Mouse (Mus musculus) neural tube, embryonic 14.5 days (tissue): ENCODE results near the gene Tubg2. TPM values are rescaled to one million over a fixed set of nuclear protein-coding genes. Genes with fewer than 3 reads are reported as not detected.
A peak's percentile ranks its signal among the peaks of the same experiment; 100 is the strongest.

Experiments
- ATAC-seq: fragments of 200-750 bp; cut with Nextera tagmentation; 2 replicates; pipeline ENCODE4 v1.8.0; 2017; ENCODE audit warnings: low read depth, mild to moderate bottlenecking, moderate TSS enrichment, moderate library complexity
- H3K27ac ChIP-seq: fragments of 300-500 bp; sonication (generic); 2 replicates; pipeline ENCODE4 v1.5.1; 2014; ENCODE audit warnings: low read depth, mild to moderate bottlenecking, control low read depth, low read length, moderate library complexity, mixed read lengths
- H3K27me3 ChIP-seq: fragments of 300-500 bp; sonication (generic); 2 replicates; pipeline ENCODE4 v1.6.1; 2014; ENCODE audit warnings: low read length; ENCODE audit not compliant: control insufficient read depth, insufficient read depth
- H3K36me3 ChIP-seq: fragments of 300-500 bp; sonication (generic); 2 replicates; pipeline ENCODE4 v1.6.1; 2014; ENCODE audit warnings: low read length, mixed read lengths; ENCODE audit not compliant: control insufficient read depth, insufficient read depth
- H3K4me1 ChIP-seq: fragments of 300-500 bp; sonication (generic); 2 replicates; pipeline ENCODE4 v1.6.1; 2014; ENCODE audit warnings: low read length; ENCODE audit not compliant: control insufficient read depth, insufficient read depth
- H3K4me2 ChIP-seq: fragments of 300-500 bp; sonication (generic); 2 replicates; pipeline ENCODE4 v1.6.1; 2014; ENCODE audit warnings: mild to moderate bottlenecking, low read depth, low read length, control low read depth
- H3K4me3 ChIP-seq: fragments of 300-500 bp; sonication (generic); 2 replicates; pipeline ENCODE4 v1.5.1; 2014; ENCODE audit warnings: low read depth, low read length, control low read depth, mixed read lengths
- H3K9ac ChIP-seq: fragments of 300-500 bp; sonication (generic); replicated peaks from 2 replicates; pipeline ENCODE4 v1.6.1; 2014; ENCODE audit warnings: low read depth, mild to moderate bottlenecking, control low read depth, low read length, mixed read lengths
- H3K9me3 ChIP-seq: fragments of 300-500 bp; sonication (generic); 2 replicates; pipeline ENCODE4 v1.6.1; 2016; ENCODE audit warnings: low read length; ENCODE audit not compliant: control insufficient read depth
- WGBS: fragments of 180-500 bp; shearing (Covaris S2); extraction: QIAGEN DNeasy Blood & Tissue Kit; methylation state at CpG from one replicate; pipeline ENCODE4 v1.1.7; 2014; 5-methylcytosine and 5-hydroxymethylcytosine counted together
- polyA plus RNA-seq: library from polyadenylated mRNA; unstranded; fragments of >200 nt; fragmentation: Nextera tagmentation; extraction: Ambion mirVana; gene quantifications from 2 replicates; pipeline ENCODE4 v1.2.1, GENCODE M21; 2014

Tubg2 gene
- polyA plus RNA-seq, 1 experiment from 2014 or later = 62.6 TPM

DNA sequence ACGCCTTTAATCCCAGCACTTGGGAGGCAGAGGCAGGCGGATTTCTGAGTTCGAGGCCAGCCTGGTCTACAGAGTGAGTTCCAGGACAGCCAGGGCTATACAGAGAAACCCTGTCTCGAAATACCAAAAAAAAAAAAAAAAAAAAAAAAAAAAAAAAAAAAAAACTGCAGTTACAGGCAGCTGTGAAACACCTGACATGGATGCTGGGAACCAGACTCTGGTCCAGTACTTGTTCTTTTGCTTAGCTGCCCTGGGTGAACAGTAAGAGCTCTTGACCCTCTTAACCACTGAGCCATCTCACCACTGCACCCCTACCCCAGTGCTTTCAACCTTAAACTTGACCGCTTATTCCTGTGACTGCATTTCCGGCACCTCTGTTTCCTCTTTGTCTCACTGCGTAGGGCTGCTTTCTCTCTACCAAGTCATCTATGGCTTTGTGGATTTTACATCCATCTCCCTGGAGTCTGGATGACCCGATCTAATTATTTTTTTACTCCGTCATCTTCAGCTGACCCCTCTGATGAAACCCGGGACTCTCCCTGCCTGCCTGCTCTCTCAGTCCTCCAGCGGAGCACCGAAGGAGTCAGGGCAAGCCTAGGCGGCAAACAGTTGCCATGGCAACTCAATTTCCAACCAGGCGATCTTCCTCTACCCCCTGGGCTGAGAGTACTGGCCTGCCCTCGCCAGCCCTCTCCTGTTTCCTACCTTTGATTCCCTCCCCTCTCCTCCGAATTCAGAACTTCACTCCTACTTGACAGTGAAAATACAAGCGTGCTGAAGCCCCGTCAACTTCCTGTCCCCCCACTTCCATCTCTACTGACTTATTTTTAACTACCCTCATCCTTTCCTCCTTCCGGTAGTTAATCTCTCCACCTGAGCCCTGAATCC, 12.1 kb upstream of the Tubg2 start:
- Histone ChIP-seq H3K27me3 (no peaks in the 10 kb centered on the region), H3K4me3 (peak overlapping the region; percentile 13; the same call in 1 of the 2 replicates), H3K4me2 (peak overlapping the region; percentile 46), H3K27ac (peak overlapping the region; percentile 13; the same call in 1 of the 2 replicates), H3K4me1 (peaks cover 3% of the 10 kb centered on the region; the same call in 1 of the 2 replicates), H3K9ac (peak overlapping the region; percentile 39; the same call in 1 of the 2 replicates), H3K9me3 (no peaks in the 10 kb centered on the region), H3K36me3 (no peaks in the 10 kb centered on the region)
- ATAC-seq = peak; percentile 75
- WGBS = 19% methylated on average over 18 of the region's 19 CpGs

DNA sequence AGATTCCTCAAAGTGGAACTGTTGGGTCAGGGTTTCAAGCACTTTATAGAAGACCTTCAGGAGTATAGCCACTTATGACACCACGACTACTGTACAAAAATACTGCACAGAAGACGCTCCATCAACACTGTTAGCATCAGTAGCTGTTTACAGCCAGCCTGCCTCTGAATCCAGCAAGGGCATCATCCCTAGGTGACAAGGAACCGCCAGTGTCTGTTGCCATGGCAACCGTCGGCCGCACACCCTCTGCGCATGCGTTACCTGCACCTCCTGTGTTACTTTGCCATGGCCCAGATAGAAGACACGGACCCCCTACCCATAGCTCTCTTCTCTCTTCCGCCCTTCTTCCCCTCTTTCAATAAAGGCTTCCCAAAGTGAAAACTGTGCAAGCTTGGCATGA, 9.3 kb upstream of the Tubg2 start:
- 12% methylated on average over 10 of the region's 10 CpGs for WGBS
- Histone ChIP-seq H3K27me3 (no peaks in the 10 kb centered on the region), H3K9me3 (no peaks in the 10 kb centered on the region), H3K4me2 (peak overlapping the region; percentile 6; the same call in 1 of the 2 replicates), H3K9ac (no peak overlapping the region), H3K27ac (peak overlapping the region; percentile 10; the same call in 1 of the 2 replicates), H3K36me3 (no peaks in the 10 kb centered on the region), H3K4me1 (peaks cover 4% of the 10 kb centered on the region; the same call in 1 of the 2 replicates), H3K4me3 (no peak overlapping the region)
- peak; percentile 59 for ATAC-seq

- no peaks in the 10 kb centered on the region for H3K36me3 ChIP-seq
- H3K4me2 ChIP-seq = no peak overlapping the region
- H3K9ac ChIP-seq = no peak overlapping the region
- H3K4me3 ChIP-seq = no peak overlapping the region
- no peaks in the 10 kb centered on the region for H3K27me3 ChIP-seq
- ATAC-seq = no peak
- no peaks in the 10 kb centered on the region for H3K9me3 ChIP-seq
- no peak overlapping the region for H3K27ac ChIP-seq
- WGBS = 60% methylated on average over 10 of the region's 10 CpGs
- H3K4me1 ChIP-seq = peaks cover 4% of the 10 kb centered on the region; the same call in 1 of the 2 replicates
Observed at GRCm38 (mm10) chr11:101148751-101149150, 7.0 kb upstream of the Tubg2 start.

DNA sequence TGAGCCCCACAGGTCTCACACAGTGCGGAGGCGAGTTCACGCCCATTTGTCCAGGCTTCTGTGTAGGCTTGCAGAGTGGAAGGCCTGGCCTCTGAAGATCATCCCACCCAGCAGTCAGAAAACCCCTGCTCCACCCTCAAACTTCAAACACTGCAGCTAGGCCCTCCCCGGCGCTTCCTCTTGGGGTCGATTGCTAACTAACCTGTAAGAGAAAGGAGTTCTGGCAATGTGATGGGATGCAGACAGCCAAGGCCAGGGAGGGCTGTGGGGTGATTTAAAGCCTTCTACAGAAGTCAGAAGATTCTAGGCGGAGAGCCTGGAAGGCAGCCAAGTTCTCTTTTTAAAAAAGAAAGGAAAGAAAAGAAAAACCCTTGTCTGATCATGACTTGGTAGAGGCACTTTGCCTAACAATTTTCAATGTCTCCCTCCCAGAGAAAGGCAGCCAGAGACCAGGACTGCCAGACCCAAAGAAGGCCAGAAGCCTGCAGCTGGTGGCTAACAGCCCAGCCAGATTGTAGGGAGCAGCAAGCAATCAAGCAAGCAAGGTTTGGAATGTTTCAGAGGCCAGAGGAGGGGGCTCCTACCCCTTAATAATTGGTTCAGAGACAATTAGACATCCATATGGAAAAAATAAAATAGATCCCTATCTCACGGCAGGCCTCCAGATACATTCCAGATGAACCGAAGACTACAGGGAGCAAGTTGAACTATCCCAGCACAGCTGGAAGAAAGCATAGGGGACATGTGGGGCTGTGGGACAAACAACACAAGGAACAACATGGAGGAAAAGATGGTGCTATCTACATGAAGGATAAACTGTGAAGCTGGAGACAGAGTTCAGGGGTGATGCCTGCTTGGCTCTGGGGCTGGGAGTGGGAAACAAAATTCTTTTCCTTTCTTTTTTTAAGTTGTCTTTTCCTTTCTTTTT, 6.3 kb upstream of the Tubg2 start:
- peaks cover 4% of the 10 kb centered on the region; the same call in 1 of the 2 replicates for H3K4me1 ChIP-seq
- H3K27ac ChIP-seq = peak overlapping the region; percentile 48; the same call in 1 of the 2 replicates
- 31% methylated on average over 9 of the region's 9 CpGs for WGBS
- H3K9me3 ChIP-seq = no peaks in the 10 kb centered on the region
- no peak; the same call in 1 of the 2 replicates for ATAC-seq
- no peak overlapping the region for H3K9ac ChIP-seq
- no peaks in the 10 kb centered on the region for H3K36me3 ChIP-seq
- no peaks in the 10 kb centered on the region for H3K27me3 ChIP-seq
- H3K4me3 ChIP-seq = no peak overlapping the region
- no peak overlapping the region for H3K4me2 ChIP-seq

- no peak overlapping the region for H3K4me2 ChIP-seq
- no peaks in the 10 kb centered on the region for H3K36me3 ChIP-seq
- no peak overlapping the region for H3K27ac ChIP-seq
- H3K4me1 ChIP-seq = peaks cover 12% of the 10 kb centered on the region; the same call in 1 of the 2 replicates
- WGBS = 54% methylated on average over 2 of the region's 2 CpGs
- H3K9me3 ChIP-seq = no peaks in the 10 kb centered on the region
- H3K4me3 ChIP-seq = no peak overlapping the region
- H3K27me3 ChIP-seq = no peaks in the 10 kb centered on the region
- no peak overlapping the region for H3K9ac ChIP-seq
- ATAC-seq = no peak
Observed at GRCm38 (mm10) chr11:101151063-101151462, 4.6 kb upstream of the Tubg2 start.

DNA sequence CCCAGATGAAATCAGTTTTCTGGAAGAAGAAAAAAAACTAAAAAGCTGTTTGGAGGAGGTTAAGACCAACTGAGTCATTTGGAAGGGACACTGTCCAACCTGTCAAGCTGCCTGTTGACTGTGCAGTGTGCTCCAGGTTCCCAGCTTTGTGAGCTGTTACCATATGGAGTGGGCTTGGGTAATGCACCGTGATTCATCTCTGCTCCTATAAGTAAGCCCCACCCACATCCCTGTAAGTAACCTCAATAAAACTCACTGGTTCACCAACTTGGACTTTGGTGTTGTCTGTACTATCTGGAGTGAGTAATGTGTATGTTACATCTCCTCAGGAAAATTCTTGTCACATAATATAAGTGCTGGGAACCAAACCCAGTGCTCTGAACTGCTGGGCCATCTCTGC, 2.9 kb upstream of the Tubg2 start:
- no peak for ATAC-seq
- H3K4me3 ChIP-seq = no peak overlapping the region
- no peaks in the 10 kb centered on the region for H3K27me3 ChIP-seq
- H3K27ac ChIP-seq = no peak overlapping the region
- peaks cover 16% of the 10 kb centered on the region; the same call in 1 of the 2 replicates for H3K4me1 ChIP-seq
- H3K36me3 ChIP-seq = no peaks in the 10 kb centered on the region
- no peak overlapping the region for H3K4me2 ChIP-seq
- H3K9me3 ChIP-seq = no peaks in the 10 kb centered on the region
- WGBS = 82% methylated on average over 1 of the region's 1 CpGs
- no peak overlapping the region for H3K9ac ChIP-seq

GRCm38 (mm10) chr11:101154648-101155047, 1.1 kb upstream of the Tubg2 start:
- H3K4me2 ChIP-seq = no peak overlapping the region
- no peak overlapping the region for H3K27ac ChIP-seq
- H3K4me3 ChIP-seq = no peak overlapping the region
- no peak overlapping the region for H3K9ac ChIP-seq
- H3K4me1 ChIP-seq = peaks cover 12% of the 10 kb centered on the region; the same call in 1 of the 2 replicates
- ATAC-seq = no peak
- no peaks in the 10 kb centered on the region for H3K36me3 ChIP-seq
- H3K9me3 ChIP-seq = no peaks in the 10 kb centered on the region
- H3K27me3 ChIP-seq = no peaks in the 10 kb centered on the region

DNA sequence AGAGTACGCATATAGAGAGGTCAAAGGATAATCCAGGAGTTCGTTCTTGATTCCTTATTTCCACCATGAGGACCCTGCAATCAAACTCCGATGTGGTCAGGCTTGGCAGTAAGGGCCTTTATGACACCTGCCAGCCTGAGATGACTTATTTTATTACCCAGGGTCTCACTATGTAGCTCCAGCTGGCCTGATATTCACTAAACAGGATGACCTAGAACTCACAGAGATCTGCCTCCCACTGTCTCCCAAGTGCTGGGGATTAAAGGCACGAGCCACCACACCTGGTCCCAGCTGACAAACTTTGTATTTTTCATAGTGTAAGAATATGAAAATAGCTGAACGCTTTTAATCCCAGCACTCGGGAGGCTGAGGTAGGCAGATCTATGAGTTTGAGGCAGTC, 556 bp upstream of the Tubg2 start:
- Histone ChIP-seq H3K36me3 (no peaks in the 10 kb centered on the region), H3K4me3 (peak overlapping the region; percentile 31; the same call in 1 of the 2 replicates), H3K27ac (no peak overlapping the region), H3K9ac (no peak overlapping the region; the same call in 1 of the 2 replicates), H3K27me3 (no peaks in the 10 kb centered on the region), H3K4me2 (peak overlapping the region; percentile 48; the same call in 1 of the 2 replicates), H3K9me3 (no peaks in the 10 kb centered on the region), H3K4me1 (0 out of 2 replicates have a peak, but pooled peaks cover 12% of the 10 kb centered on the region)
- no peak for ATAC-seq
- 69% methylated on average over 6 of the region's 6 CpGs for WGBS
